Mouse (Mus musculus): ENCODE measurements at regions not wholly inside any gene's neighbourhood (a gene's known extent, or its start where the extent isn't known, plus 50 kb on each side); places are given as distances from the start of the nearest gene placed in this dataset.

DNA sequence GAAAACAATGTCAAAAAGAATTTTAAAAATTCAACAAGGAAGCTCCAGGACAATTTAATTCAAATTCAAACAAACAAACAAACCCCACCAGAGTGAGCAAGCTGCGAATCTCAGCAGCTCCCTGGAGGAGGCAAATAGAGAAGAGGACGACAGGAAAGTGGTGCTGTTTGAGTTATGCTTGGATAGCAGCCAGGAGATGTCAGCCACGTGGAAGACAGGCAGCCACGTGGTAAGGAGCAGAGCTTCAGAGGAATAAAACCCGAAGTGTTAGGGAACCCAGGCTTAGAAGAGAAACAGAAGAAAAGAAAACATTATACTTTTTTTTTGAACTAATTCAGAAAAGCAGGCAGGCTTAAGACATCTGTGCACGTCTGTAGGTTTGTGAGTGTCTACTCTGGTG, 108.2 kb upstream of the Parp11 start:
- in situ Hi-C loops (cut with MseI, MboI): no loop called here

DNA sequence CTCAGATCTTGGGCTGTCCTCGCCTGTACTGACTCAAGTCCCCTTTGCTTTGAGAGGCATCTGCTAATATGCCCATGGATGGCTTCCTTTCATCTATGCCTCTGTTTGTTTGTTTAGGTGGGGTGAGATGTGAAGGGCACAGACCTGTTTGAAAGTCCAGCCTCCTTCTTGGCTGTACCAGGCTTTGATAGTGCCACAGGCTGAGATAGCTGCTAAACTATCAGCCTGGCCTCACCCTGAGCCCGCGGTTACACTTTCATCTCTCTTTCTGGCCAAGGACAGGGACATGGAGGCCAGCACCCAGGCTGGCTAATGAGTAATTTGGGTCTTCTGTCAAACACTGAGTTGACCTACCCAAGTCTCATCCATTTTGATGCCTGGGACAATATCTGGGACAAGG, 105.0 kb upstream of the Parp11 start:
- in situ Hi-C loops (cut with MseI, MboI): no loop called here

DNA sequence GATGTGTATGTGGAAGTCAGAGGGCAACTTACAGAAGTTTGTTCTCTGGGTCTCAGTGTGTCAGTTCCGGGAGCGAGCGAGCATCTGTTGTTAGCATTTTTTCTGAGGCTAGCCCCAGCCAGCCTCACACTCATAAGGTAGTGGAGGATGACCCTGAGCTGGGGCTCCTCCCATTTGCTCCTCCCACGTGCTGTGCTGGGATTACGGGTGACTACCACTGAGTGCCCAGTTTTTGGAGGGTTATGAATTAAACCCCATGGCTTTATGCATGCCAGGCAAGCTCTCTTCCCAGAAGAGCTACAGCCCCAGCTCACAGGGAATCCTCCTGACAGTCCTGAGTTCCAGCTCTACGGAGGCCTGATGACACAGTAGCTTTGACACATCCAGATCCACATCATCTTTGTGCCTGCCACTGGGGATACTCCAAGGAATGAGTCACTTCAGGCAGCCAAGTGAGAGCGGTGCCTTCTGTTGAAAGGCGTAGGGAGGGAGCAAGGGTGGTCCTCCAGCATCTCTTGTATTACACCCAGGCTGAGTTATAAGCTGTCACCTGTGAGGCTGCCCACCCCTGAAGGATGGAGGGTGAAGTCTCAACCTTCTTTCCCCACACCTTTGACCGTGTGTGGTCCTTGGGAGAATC, 97.8 kb upstream of the Parp11 start:
- in situ Hi-C loops (cut with MseI, MboI): no loop called here

DNA sequence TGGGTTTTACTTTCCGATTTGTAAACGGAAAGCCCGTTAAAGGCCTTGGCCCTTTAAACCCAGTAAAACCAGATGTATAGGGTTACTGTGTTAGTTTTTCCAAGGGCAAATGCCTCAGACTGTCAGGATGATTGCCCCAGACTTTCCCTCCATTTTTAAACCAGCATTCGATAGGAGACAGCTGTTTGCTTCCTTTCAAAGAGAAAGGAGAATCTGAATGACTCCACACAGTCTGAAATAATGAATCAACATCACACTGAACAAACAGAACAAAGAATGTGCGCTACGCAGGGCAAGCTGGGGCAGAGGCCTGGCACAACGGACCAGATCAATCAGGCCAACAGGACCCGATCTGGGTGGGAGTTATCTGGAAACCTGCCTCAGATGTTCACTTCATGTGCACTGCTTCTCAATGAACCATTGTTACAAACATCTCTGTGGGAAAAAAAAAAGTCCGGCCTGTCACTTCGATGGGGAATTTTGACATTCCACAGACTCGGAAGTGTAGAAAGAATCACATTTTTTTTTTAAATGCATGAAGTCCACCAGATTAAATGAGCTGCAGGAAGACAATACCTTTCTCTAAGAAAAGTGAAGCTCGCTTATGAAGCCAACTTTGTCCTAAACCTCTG, 97.0 kb upstream of the Parp11 start:
- in situ Hi-C loops (cut with MseI, MboI): loop anchor here (10.0 kb wide), 1 partner anchor 205 kb away; no protein-coding TSS in a partner anchor

DNA sequence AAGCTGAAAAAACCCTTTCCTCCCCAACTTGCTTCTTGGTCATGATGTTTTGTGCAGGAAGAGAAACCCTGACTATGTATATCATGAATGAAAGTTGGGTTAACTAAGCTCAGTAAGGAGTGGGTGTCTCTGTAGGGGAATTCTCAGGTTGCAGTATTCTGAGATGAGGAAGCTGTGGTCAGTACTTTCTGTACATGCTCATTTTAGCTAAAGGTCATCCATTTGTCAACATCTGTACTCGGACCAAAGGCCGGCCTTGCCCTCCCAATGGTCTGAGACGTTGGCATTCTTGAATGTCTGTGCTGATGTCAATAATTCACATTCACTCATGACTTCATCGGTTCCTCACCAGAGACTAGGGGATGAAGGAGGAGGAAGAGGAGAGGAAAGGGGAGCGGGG, 94.9 kb upstream of the Parp11 start:
- in situ Hi-C loops (cut with MseI, MboI): loop anchor here (10.0 kb wide), 1 partner anchor 207 kb away; no protein-coding TSS in a partner anchor

DNA sequence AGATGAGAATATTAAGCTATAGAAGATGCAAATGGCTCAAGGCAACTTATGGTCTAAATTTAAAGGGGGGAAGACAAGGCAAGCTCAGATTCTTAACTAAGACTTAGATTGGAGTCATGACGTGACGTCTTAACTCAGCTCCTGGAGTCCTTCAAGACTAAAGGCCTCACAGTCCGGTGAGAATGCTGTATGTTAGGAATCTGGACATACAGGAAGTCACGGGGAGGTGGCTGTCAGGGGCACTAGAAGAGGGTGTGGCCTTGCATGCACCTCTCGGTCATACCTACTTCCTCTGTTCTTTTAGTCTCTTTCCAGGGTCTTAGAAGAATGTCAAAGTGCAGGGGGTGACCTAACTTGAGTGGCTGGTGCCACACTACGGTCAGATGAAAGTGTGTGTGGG, 91.5 kb upstream of the Parp11 start:
- in situ Hi-C loops (cut with MseI, MboI): loop anchor here (10.0 kb wide), 1 partner anchor 210 kb away; no protein-coding TSS in a partner anchor

DNA sequence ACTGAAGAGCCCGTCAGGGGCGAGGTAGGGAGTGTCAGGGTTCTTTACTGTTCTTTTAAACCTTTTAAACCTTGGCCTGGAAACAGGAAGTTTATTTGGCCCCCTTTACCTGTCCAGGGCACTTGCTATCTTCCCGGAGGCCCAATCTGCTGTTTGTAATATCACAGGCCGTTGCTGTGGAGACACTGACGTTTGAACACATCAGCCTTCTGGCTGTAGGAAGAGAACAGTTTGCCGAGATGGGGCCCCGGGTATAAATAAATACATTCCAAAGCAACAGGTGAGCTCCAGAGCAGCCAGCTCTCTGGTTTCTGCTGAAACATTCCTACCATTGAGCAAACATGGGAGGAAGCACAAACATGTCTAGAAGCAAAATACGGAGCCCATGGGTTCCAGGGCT, 90.2 kb upstream of the Parp11 start:
- in situ Hi-C loops (cut with MseI, MboI): loop anchor here (10.0 kb wide), 1 partner anchor 212 kb away; no protein-coding TSS in a partner anchor

DNA sequence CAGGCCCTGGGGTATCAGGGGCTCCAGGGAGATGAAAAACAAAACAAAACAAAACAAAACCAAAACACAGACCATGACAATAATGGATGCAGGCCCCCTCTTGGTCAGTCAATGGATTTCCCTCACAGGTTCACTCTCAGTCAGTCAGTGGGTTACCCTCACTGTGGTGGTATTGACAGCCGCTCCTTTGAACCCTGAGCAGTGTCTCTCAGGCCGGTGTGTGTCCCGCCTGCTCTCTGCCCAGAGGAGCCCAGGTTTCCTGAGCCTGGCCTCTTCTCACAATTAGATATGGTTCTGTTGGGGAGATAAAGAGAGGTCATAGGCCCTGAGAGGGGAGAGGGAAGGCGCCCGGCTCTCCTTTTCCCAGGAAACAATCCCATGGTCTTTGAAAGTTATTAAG, 87.8 kb upstream of the Parp11 start:
- in situ Hi-C loops (cut with MseI, MboI): loop anchor here (10.0 kb wide), 1 partner anchor 214 kb away; no protein-coding TSS in a partner anchor

DNA sequence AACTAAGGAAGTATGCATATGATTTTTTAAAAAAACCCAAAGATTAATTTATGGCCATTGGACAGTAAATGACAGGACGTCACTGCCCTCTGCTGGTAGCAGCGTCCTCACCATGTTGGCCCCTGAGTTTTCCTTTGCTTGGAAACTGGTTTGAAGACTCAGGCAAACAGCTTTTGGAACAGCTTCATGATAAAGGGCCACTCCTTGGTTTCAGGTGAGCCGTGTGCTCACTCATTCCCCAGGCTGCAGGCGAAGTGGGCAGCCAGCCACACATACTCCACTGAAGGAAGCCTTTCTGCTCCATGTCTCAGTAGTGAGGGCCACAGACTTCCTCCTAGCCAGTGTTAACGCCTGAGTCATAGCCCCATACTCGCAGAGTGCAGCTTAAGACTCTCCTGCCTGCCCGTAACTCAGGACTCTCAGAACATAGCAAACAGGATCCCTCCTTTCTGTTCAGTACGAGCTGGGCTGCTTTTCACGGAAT, 87.2 kb upstream of the Parp11 start:
- in situ Hi-C loops (cut with MseI, MboI): loop anchor here (10.0 kb wide), 1 partner anchor 215 kb away; no protein-coding TSS in a partner anchor

DNA sequence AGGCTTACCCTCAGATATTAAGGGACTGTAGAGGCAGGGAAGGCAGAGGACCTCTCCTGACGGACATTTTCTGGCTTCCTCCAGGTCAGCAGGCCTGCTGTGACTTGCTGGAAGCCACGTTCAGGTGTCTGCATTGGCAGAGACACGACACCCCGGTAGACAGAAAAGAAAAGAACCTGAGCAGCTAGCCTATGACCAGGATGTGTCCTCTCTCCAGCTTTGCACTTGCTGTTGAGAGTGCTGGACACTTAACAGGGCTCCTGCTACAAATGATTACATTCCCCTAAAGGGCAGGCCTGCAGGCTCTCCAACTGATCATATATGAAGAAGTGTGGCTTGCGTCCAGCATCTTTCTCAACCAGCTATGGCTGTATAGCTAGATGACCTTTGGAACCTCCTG, 84.5 kb upstream of the Parp11 start:
- in situ Hi-C loops (cut with MseI, MboI): loop anchor here (5.0 kb wide), 2 partner anchors 35 to 40 kb away; no protein-coding TSS in a partner anchor

DNA sequence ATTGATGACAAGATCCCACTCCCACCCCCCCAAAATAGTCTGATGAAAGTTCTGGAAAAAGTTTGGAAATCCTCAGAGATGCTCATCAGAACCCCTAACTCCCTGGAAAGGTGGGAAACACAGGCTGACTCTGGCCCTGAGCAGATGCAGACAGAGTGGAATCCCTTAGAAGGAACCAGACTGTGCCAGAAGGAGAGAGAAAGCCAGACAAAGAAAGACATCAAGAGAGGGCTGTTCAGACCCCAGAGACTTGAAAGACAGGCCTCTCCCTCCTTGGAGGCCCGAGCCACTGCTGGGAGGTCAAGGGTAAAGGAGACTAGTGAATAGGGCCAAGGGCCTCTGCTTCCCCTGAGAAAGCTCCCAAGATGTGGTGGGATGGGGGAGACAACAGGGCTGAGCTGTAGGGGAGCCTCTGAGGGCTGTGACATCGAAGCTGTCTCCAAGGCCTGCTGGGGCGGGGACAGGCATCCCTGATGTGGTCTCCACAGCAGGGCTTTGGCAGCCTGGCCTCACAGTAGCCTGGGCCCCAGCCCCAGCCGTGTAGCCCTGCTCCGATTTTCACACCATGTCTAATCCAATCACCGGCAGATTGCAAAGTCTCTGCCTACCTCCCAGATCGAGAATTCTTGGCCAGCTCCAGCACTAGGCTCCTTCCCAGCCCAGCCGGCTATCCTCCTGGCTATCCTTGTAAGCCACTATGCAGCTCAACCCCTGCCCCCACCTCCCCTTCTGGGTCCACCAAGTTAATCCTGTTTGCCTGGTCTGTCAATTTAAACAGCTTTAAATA, 83.5 kb upstream of the Parp11 start:
- in situ Hi-C loops (cut with MseI, MboI): loop anchor here (5.0 kb wide), 2 partner anchors 36 to 41 kb away; no protein-coding TSS in a partner anchor

DNA sequence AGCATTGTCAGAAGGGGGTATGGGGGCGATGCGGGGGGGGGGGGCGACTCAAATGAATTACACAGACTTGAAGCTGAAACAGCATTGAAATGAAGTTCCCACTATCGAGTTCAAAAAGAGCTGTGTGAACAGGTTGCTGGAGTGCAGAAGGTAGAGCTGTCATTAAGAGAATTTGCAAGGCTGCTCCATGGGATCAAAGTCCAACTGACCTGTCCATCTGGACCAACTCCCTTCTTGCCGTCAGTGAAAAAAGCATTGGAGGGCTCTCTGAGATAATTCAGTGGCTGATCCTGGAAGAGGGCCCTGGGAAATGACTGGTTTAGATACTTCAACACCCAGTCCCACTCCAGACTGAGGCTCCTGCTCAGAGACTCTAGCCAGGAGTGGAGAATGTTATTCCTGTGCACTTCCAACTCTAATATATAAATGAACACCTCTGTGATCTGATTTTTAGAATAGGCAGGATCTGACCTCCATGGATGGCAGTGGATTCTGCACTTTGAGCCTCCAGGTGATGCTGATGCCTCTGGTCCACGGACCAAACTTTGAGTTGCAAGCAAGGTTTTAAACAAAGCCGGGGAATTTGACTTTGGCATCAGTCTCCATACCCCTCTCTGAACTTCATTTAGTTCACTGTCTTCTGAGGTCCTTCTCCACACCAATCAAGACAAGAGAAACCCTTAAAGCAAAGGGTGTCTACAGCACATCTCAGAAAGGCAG, 82.6 kb upstream of the Parp11 start:
- in situ Hi-C loops (cut with MseI, MboI): loop anchor here (5.0 kb wide), 2 partner anchors 37 to 42 kb away; no protein-coding TSS in a partner anchor

DNA sequence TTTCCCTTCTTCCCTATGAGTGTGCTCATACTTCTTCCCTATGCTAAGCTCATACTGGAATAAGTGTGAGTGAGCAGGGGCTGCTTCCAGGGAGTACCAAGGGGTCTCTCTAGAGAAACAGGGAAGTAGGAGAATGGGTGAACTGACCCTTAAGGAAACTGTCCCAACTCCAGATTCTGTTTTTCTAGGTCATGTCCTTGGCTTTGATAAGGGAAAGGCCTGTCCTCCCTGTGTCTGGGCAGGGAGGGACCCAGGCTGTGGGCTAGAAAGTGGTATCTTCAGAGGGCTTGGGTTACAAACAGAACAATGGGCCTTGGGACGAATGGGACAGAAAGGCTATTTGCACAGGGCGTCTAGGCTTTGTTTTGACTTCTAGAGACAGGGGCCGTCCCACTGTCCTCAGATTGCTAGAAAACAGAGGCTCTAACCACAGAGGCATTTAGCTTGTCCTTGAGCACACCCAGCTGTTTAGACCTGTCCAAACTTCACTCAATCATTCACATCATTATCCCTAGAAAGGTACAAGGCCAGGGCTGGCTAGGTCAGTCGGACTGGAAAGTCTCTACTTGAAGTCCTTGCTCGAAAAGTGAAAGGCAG, 82.0 kb upstream of the Parp11 start:
- in situ Hi-C loops (cut with MseI, MboI): loop anchor here (5.0 kb wide), 2 partner anchors 37 to 42 kb away; no protein-coding TSS in a partner anchor

DNA sequence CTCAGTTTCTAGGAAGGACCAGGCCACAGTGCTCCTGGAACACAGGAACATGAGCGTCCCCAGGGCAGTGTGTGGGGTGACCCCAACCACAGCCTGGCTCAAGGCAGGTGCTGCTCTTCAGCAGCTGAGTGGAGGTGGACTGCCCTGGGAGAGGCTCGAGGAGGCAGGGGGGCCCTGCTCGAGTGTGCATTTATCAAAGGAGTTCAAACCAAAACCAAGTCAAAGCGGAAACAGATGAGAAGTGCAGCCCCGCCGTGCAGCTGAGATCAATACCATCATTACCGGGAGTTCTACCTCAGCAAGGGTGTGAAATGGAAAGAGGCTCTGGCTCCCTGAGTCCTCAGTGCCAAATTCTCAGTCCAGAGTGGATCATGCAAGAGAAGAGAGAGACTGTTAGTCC, 81.4 kb upstream of the Parp11 start:
- in situ Hi-C loops (cut with MseI, MboI): no loop called here

DNA sequence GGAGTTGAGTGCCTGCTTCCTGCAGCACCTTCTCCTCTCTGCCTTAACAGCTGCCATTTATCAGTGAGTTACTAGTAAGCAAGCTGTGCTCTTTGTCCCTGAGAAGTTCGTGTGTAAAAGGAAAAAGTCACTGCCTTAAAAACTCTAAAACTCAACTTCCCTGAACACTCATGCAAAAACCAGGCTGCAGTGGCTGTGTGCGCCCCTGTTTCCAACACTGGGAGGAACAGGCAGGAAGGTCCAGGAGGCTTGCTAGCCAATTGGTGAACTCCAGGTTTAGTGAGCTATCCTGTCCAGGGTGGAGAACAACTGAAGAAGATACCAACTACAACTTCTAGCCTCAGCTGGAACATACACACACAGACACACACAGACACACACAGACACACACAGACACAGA, 81.0 kb upstream of the Parp11 start:
- in situ Hi-C loops (cut with MseI, MboI): no loop called here

DNA sequence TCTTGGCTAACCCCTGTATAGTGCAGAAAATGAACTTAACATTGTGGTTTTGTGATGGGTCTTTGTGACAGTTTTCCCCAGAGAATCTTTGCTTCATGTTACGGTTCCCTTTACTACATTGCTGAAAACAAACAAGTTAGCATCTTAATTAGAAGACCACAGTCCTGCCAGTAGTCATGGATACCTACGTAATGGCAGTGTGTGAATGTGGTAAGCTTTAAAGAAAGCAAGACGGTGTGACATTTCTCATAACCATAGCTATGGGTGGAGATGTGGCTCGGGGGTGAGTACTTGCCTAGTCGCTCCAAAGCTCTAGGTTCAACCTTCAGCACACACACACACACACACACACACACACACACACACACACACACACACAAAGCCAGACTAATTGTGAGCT, 73.6 kb upstream of the Parp11 start:
- in situ Hi-C loops (cut with MseI, MboI): no loop called here

DNA sequence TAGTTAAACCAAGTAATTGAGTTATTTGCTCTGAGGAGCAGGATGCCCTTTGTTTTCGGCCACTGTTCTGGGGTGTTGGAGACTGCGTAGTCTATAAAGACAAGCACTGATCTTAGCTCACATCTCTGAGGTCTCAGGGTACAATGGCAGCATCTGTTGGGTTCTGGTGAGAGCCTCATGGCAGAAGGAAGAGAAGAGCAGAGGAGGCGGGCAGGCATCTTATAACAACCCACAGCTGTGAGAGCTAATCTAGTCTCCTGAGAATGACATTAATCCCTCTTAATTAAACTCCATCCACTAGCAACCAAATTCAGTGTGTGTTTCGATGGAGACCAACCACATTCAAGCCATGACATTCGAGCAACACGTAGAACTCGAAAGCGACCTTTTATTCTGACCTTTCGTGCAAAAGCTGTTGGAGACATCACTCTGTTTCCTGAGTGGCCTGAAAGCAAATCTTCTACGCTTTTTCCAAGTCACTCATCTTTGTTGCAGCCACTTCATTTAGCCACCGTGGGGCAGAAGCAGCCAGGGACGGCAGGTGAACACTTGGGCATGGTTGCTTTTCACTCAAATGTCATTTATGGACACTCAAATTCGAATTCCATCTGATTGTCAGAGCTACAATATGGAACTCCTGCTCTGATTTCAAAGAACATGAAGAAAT, 72.7 kb upstream of the Parp11 start:
- in situ Hi-C loops (cut with MseI, MboI): no loop called here

DNA sequence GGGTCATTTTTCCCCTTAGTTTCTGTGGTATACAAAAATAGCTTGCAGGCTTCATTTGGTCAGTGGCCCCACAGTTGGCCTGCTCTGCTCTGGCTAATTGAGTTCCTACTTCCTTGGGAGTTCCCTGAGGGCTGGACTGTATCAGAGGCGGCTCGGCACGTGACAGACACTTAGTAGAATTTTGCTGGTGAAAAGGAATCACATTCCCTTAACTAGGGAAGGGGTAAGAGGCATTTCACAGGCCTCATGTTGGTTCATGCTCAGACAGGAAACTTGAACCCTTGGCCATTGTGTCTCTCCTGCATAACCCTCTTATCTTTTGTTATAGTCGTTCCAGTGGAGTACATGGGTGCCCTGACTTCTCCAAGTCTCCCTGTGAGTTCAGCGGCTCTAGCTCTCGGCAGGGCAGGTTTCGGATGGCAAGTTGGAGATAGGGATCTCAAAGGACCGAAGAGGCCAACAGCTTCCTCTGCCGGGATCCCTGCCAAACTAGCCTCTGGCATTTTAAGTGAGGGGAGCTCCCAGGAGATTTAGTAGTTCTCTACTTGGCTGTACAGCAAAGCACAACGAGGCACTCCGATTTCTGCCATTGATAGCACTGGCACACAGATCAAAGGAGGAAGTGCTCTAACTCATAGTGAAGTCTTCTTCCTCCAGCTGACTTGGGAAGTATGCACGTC, 72.0 kb upstream of the Parp11 start:
- in situ Hi-C loops (cut with MseI, MboI): no loop called here

DNA sequence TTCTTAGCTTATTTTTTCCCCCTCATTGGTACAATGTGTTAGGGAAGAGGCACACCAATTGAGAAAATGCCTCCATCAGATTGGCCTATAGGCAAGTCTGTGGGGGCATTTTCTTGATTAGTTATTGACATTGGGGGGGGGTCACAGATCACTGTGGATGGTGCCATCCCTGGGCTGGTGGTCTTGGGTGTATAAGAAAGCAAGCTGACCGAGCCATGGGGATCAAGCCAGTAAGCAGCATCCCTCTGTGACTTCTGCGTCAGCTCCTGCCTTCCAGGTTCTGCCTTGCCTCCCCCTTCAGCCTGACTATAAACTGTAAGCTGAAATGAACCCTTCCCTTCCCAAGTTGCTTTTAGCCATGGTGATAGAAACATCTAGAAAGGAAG, 71.5 kb upstream of the Parp11 start:
- in situ Hi-C loops (cut with MseI, MboI): no loop called here

DNA sequence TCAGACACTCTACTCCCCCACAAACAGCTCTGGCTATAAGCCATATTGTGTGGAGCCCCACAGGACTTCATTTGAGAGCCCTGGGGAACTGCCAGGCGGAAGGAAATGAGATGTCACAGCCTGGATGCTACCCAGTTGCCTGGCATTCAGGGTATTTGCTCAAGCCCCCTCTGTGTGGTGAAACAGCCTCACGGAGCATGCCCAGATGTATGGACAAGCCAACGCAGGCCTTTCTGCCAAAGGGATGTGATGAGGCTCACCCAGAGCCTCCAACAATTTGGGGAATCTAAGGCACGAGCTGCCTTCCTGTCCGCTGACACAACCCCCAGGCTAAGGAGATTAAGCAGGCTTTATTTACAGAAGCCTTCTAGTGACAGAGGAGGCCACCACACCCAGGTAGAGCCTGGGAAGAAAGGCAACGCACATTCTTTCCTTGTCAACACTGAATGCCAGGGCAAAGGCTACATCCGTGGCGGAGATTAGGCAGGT, 70.9 kb upstream of the Parp11 start:
- in situ Hi-C loops (cut with MseI, MboI): no loop called here
